ENCODE assay signal across 18 mouse cellular contexts in genomic region chr8:109656860-109657259, GRCm38 (mm10).
A peak's percentile ranks its signal among the peaks of the same experiment; 100 is the strongest.
DNase-seq lines count a peak whose midpoint lies in the region.
"Had no signal": no experiment of that assay in that cellular context is flagged by ENCODE, and none has a peak within 500 bp of the region (broad histone marks: within the 10 kb centered on the region; RNA-seq: fewer than 3 reads in every experiment).

No protein-coding gene starts in this region.

- peak; percentile 61 for DNase-seq in layer of hippocampus, adult 9-11 months
- DNase-seq in layer of hippocampus, adult 11-12 months (ENCODE audit: low spot score): no peak
- DNase-seq in right cerebral cortex, adult 18-20 months: peak; percentile 48
- DNase-seq in right cerebral cortex, postnatal 25 days: no peak
- DNase-seq in telencephalon, adult 2 months (ENCODE audit: low read depth, low spot score): peak; percentile 82
- no peak for DNase-seq in ovary, adult 18-20 months (ENCODE audit: low spot score)
- DNase-seq: adrenal gland, adult 2 months; adrenal gland, postnatal 14 days; cerebellum, adult 11-12 months; cerebellum, adult 8-10 months; cerebellum, postnatal 10 days; cerebellum, postnatal 36 days; embryo, embryonic 11 days; gastrocnemius, adult 2 months; gastrocnemius, postnatal 14 days; heart, adult 18-20 months; heart, postnatal 10 days; heart, postnatal 36 days had no signal

Comparison
In these comparisons a context has a peak if more than half of its experiments do, and no peak if none do; other contexts are left out.
1. DNase-seq: peak in layer of hippocampus, adult 9-11 months (single experiment), right cerebral cortex, adult 18-20 months (single experiment) and telencephalon, adult 2 months (single experiment); none in layer of hippocampus, adult 11-12 months (single experiment), right cerebral cortex, postnatal 25 days (single experiment) and ovary, adult 18-20 months (single experiment).